Mouse (Mus musculus) testis, postnatal 10 days (tissue): ENCODE data around the gene Iqce.

Source experiments
- DNase-seq: peaks from one replicate; pipeline ENCODE4 v3.0.0; 2021; ENCODE audit warnings: low spot score

The Iqce gene

GRCm38 (mm10) chr5:140614141-140614540 lies 88.0 kb downstream of the Iqce start:
- no peak for DNase-seq

DNA sequence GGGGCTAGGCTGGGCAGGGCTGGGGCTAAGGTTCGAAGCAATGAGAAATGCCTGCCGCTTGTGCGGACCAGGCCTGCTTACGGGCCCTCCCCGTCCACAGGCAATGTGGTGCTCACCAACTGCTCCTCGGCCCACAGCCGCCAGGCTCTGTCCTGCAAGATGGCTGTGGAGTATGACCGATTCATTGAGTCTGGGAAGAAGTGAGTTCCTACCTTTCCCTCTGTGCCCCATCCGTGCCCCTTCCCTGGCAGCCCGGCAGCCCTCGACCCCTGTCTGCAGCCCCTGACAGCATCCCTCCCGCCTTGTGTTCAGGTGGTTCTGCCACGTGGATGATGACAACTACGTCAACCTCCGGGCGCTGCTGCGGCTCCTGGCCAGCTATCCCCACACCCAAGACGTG lies 90.0 kb downstream of the Iqce start:
- DNase-seq = no peak
